Mouse (Mus musculus) MEL (cell line): ENCODE data around the gene Ccer1.

ENCODE experiments used
- CHD2 ChIP-seq: IDR thresholded peaks from 2 replicates; pipeline ENCODE4 v1.6.1; 2011; ENCODE audit warnings: low read length, improper control_type of control experiment
- CTCF ChIP-seq, 3 experiments: IDR thresholded peaks in 2 of 3; conservative IDR thresholded peaks in 1 of 3; 2 replicates each; pipeline ENCODE4 v1.5.1; 2011 to 2012; ENCODE audit warnings: low read length in 3 of 3, low read depth in 2 of 3, mild to moderate bottlenecking in 2 of 3, improper control_type of control experiment in 1 of 3, inconsistent platforms in 1 of 3, mixed read lengths in 1 of 3, moderate library complexity in 1 of 3; ENCODE audit not compliant: control insufficient read depth in 1 of 3, insufficient read depth in 1 of 3, poor library complexity in 1 of 3, severe bottlenecking in 1 of 3
- E2F4 ChIP-seq: IDR thresholded peaks from 2 replicates; pipeline ENCODE4 v1.6.1; 2011; ENCODE audit warnings: low read depth, low read length, improper control_type of control experiment, borderline replicate concordance
- EP300 ChIP-seq, 2 experiments: IDR thresholded peaks; 2 replicates each; pipeline ENCODE4 v1.6.1; 2011; ENCODE audit warnings: improper control_type of control experiment in 2 of 2, low read length in 2 of 2, low read depth in 1 of 2, mild to moderate bottlenecking in 1 of 2
- MAFK ChIP-seq: IDR thresholded peaks from 2 replicates; pipeline ENCODE4 v1.6.1; 2011; ENCODE audit warnings: low read depth, mild to moderate bottlenecking, low read length, improper control_type of control experiment, borderline replicate concordance
- MAZ ChIP-seq: IDR thresholded peaks from 2 replicates; pipeline ENCODE4 v1.6.1; 2012; ENCODE audit warnings: low read depth, mild to moderate bottlenecking, inconsistent platforms, low read length, improper control_type of control experiment
- NRF1 ChIP-seq: IDR thresholded peaks from 2 replicates; pipeline ENCODE4 v1.6.1; 2014; ENCODE audit warnings: low read depth, mild to moderate bottlenecking, inconsistent platforms, low read length, improper control_type of control experiment, moderate library complexity; ENCODE audit not compliant: poor library complexity, insufficient read depth, severe bottlenecking
- POLR2A ChIP-seq, 2 experiments: IDR thresholded peaks; 2 replicates each; pipeline ENCODE4 v1.6.1; 2011 to 2012; ENCODE audit warnings: low read length in 2 of 2, mild to moderate bottlenecking in 2 of 2, control low read depth in 1 of 2, improper control_type of control experiment in 1 of 2, low read depth in 1 of 2, moderate library complexity in 1 of 2; ENCODE audit not compliant: control insufficient read depth in 1 of 2, insufficient read depth in 1 of 2, poor library complexity in 1 of 2
- RAD21 ChIP-seq: IDR thresholded peaks from 2 replicates; pipeline ENCODE4 v1.6.1; 2011; ENCODE audit warnings: mild to moderate bottlenecking, low read depth, low read length, improper control_type of control experiment
- UBTF ChIP-seq: IDR thresholded peaks from 2 replicates; pipeline ENCODE4 v1.6.1; 2012; ENCODE audit warnings: low read depth, mild to moderate bottlenecking, inconsistent platforms, low read length, improper control_type of control experiment, moderate library complexity, borderline replicate concordance; ENCODE audit not compliant: insufficient read depth
- ZNF384 ChIP-seq: IDR thresholded peaks from 2 replicates; pipeline ENCODE4 v1.6.1; 2012; ENCODE audit warnings: low read depth, mild to moderate bottlenecking, inconsistent platforms, low read length, improper control_type of control experiment

- TF ChIP-seq MAZ (no peak), MAFK (no peak), POLR2A (IDR thresholded peaks at IDR 0.05; ENCODE audit: control insufficient read depth in 1 of 2, insufficient read depth in 1 of 2, low read depth in 1 of 2, low read length in 2 of 2, poor library complexity in 1 of 2) (no peak), CHD2 (no peak), CTCF (IDR thresholded peaks at IDR 0.05 in 2 of 3, conservative IDR thresholded peaks at IDR 0.05 in 1 of 3; ENCODE audit: control insufficient read depth in 1 of 3, insufficient read depth in 1 of 3, low read depth in 2 of 3, low read length in 3 of 3, poor library complexity in 1 of 3, severe bottlenecking in 1 of 3) (no peak), EP300 (IDR thresholded peaks at IDR 0.05; ENCODE audit: low read depth in 1 of 2, low read length in 2 of 2) (no peak), E2F4 (no peak), ZNF384 (no peak), UBTF (no peak), NRF1 (no peak), RAD21 (no peak)
These were observed 9.9 kb upstream of the Ccer1 start for GRCm38 (mm10) chr10:97682981-97683380.
